9 mouse cellular contexts compared by ENCODE assay signal in the genomic region with DNA sequence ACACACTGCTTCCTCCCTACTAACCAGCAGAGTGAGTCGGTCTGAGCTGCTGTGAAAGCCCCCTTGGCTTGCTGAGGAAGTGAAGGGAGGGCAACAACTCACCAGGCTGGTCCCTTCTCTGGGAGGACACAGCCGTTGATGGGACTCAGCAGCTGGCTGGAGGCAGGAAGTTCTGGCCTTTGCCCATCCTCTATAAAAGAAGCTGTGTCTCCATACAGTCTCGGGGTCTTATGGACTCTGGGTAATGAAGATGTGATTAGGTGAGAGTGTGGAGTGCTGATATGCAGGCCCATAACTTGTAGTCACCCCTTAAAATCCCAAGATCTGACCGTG. TPM values are rescaled to one million over a fixed set of nuclear protein-coding genes. Genes with fewer than 3 reads are reported as not detected.
DNase-seq lines count a peak whose midpoint lies in the region; ATAC-seq lines count a peak whose summit lies in the region.
"Had no signal": no experiment of that assay in that cellular context is flagged by ENCODE, and none has a peak within 500 bp of the region (broad histone marks: within the 10 kb centered on the region; RNA-seq: fewer than 3 reads in every experiment).

No protein-coding gene starts in this region.

- no peak for DNase-seq in kidney, postnatal 36 days
- DNase-seq in embryonic facial prominence, embryonic 10.5 days (ENCODE audit: low spot score), result no peak
- DNase-seq in spleen, postnatal 10 days (ENCODE audit: low spot score in 2 of 2), result no peak
- DNase-seq in left cerebral cortex, adult 18-20 months (ENCODE audit: low spot score in 2 of 2), result no peak
- no peak for DNase-seq in ovary, postnatal 10 days (ENCODE audit: low spot score)

- no peak for ATAC-seq in kidney, embryonic 16.5 days (ENCODE audit: low FRiP score, low TSS enrichment)
- ATAC-seq in hindbrain, embryonic 16.5 days, result no peak
- ATAC-seq in midbrain, embryonic 16.5 days, result no peak

- H3K4me3 ChIP-seq in kidney, embryonic 16.5 days (ENCODE audit: low read length), result peak overlapping the region; percentile 92
- peak overlapping the region; percentile 85 for H3K4me3 ChIP-seq in embryonic facial prominence, embryonic 10.5 days
- peak overlapping the region; percentile 95 for H3K4me3 ChIP-seq in hindbrain, embryonic 16.5 days (ENCODE audit: low read length)
- H3K4me3 ChIP-seq in midbrain, embryonic 16.5 days (ENCODE audit: low read depth, low read length), result peak overlapping the region; percentile 68

- peak overlapping the region; percentile 91 for H3K4me2 ChIP-seq in kidney, embryonic 16.5 days (replicated peaks; ENCODE audit: low read depth, low read length)
- peak overlapping the region; percentile 77 for H3K4me2 ChIP-seq in hindbrain, embryonic 16.5 days (ENCODE audit: low read length)
- peak overlapping the region; percentile 90 for H3K4me2 ChIP-seq in midbrain, embryonic 16.5 days (ENCODE audit: low read length)

- no peaks in the 10 kb centered on the region for H3K27me3 ChIP-seq in kidney, embryonic 16.5 days (ENCODE audit: insufficient read depth, low read length)
- no peaks in the 10 kb centered on the region for H3K27me3 ChIP-seq in embryonic facial prominence, embryonic 10.5 days (replicated peaks; ENCODE audit: low read depth, poor library complexity, severe bottlenecking)
- no peaks in the 10 kb centered on the region for H3K27me3 ChIP-seq in hindbrain, embryonic 16.5 days (replicated peaks; ENCODE audit: control insufficient read depth, insufficient read depth, low read length)
- no peaks in the 10 kb centered on the region for H3K27me3 ChIP-seq in midbrain, embryonic 16.5 days (ENCODE audit: control insufficient read depth, insufficient read depth, low read depth, low read length)

- peaks cover 2% of the 10 kb centered on the region for H3K36me3 ChIP-seq in kidney, embryonic 16.5 days (ENCODE audit: insufficient read depth, low read length)
- H3K36me3 ChIP-seq in embryonic facial prominence, embryonic 10.5 days (replicated peaks), result peaks cover 25% of the 10 kb centered on the region
- H3K36me3 ChIP-seq in hindbrain, embryonic 16.5 days (ENCODE audit: control insufficient read depth, insufficient read depth, low read length), result no peaks in the 10 kb centered on the region
- no peaks in the 10 kb centered on the region for H3K36me3 ChIP-seq in midbrain, embryonic 16.5 days (ENCODE audit: control insufficient read depth, insufficient read depth, low read length)

- 17% methylated on average over 4 of the region's 4 CpGs for WGBS in kidney, embryonic 16.5 days
- 41% methylated on average over 4 of the region's 4 CpGs for WGBS in embryonic facial prominence, embryonic 10.5 days
- WGBS in hindbrain, embryonic 16.5 days, result 39% methylated on average over 4 of the region's 4 CpGs
- 28% methylated on average over 4 of the region's 4 CpGs for WGBS in midbrain, embryonic 16.5 days

- H3K27ac ChIP-seq in kidney, embryonic 16.5 days (ENCODE audit: low read length), result peak overlapping the region; percentile 87
- peak overlapping the region; percentile 90 for H3K27ac ChIP-seq in embryonic facial prominence, embryonic 10.5 days (replicated peaks)
- peak overlapping the region; percentile 90 for H3K27ac ChIP-seq in hindbrain, embryonic 16.5 days (ENCODE audit: low read depth, low read length)
- H3K27ac ChIP-seq in midbrain, embryonic 16.5 days (ENCODE audit: low read length), result peak overlapping the region; percentile 92

- no peaks in the 10 kb centered on the region for H3K9me3 ChIP-seq in kidney, embryonic 16.5 days (ENCODE audit: low read length)
- no peaks in the 10 kb centered on the region for H3K9me3 ChIP-seq in embryonic facial prominence, embryonic 10.5 days
- no peaks in the 10 kb centered on the region for H3K9me3 ChIP-seq in hindbrain, embryonic 16.5 days (ENCODE audit: control insufficient read depth, low read length)
- no peaks in the 10 kb centered on the region for H3K9me3 ChIP-seq in midbrain, embryonic 16.5 days (replicated peaks; ENCODE audit: control insufficient read depth, low read length, poor library complexity, severe bottlenecking)

- peaks cover 72% of the 10 kb centered on the region for H3K4me1 ChIP-seq in kidney, embryonic 16.5 days (ENCODE audit: insufficient read depth, low read length)
- peaks cover 91% of the 10 kb centered on the region for H3K4me1 ChIP-seq in embryonic facial prominence, embryonic 10.5 days
- peaks cover 67% of the 10 kb centered on the region for H3K4me1 ChIP-seq in hindbrain, embryonic 16.5 days (ENCODE audit: control insufficient read depth, insufficient read depth, low read depth, low read length)
- H3K4me1 ChIP-seq in midbrain, embryonic 16.5 days (ENCODE audit: control insufficient read depth, insufficient read depth, low read length), result peaks cover 46% of the 10 kb centered on the region

- peak overlapping the region; percentile 96 for H3K9ac ChIP-seq in kidney, embryonic 16.5 days (replicated peaks; ENCODE audit: low read length)
- peak overlapping the region; percentile 93 for H3K9ac ChIP-seq in hindbrain, embryonic 16.5 days (ENCODE audit: low read depth, low read length)
- peak overlapping the region; percentile 96 for H3K9ac ChIP-seq in midbrain, embryonic 16.5 days (ENCODE audit: low read depth, low read length)

RNA-seq across cellular contexts. Expression of gene Git1, which starts 0.9 kb away (rescaled TPM):
- polyA plus RNA-seq in kidney, embryonic 16.5 days (2015; fragmentation: Nextera tagmentation; extraction: Ambion mirVana), result 9.7 and 13.0 TPM in 2 replicates
- polyA plus RNA-seq in embryonic facial prominence, embryonic 10.5 days (2016; fragmentation: Nextera tagmentation; extraction: Ambion mirVana), result 13.0 and 13.2 TPM in 2 replicates
- 14.0 and 18.0 TPM in 2 replicates for polyA plus RNA-seq in hindbrain, embryonic 16.5 days (2015; fragmentation: Nextera tagmentation; extraction: Ambion mirVana)
- 15.9 and 17.3 TPM in 2 replicates for polyA plus RNA-seq in midbrain, embryonic 16.5 days (2015; fragmentation: Nextera tagmentation; extraction: Ambion mirVana)
- 100 to 1,000 TPM; 282 to 319 TPM for total RNA-seq in left cerebral cortex, adult 18-20 months (2021)

RNA-seq across cellular contexts. Expression of gene Ankrd13b, which starts 4.8 kb away (rescaled TPM):
- 3.5 and 4.0 TPM in 2 replicates for polyA plus RNA-seq in kidney, embryonic 16.5 days (2015; fragmentation: Nextera tagmentation; extraction: Ambion mirVana)
- polyA plus RNA-seq in embryonic facial prominence, embryonic 10.5 days (2016; fragmentation: Nextera tagmentation; extraction: Ambion mirVana), result 11.8 and 13.1 TPM in 2 replicates
- 23.3 and 30.4 TPM in 2 replicates for polyA plus RNA-seq in hindbrain, embryonic 16.5 days (2015; fragmentation: Nextera tagmentation; extraction: Ambion mirVana)
- 31.9 and 33.7 TPM in 2 replicates for polyA plus RNA-seq in midbrain, embryonic 16.5 days (2015; fragmentation: Nextera tagmentation; extraction: Ambion mirVana)
- 10 to 100 TPM; 80.5 to 82.5 TPM for total RNA-seq in left cerebral cortex, adult 18-20 months (2021)

RNA-seq across cellular contexts. Expression of gene Abhd15, which starts 20.6 kb away (rescaled TPM):
- 2.0 and 2.2 TPM in 2 replicates for polyA plus RNA-seq in kidney, embryonic 16.5 days (2015; fragmentation: Nextera tagmentation; extraction: Ambion mirVana)
- polyA plus RNA-seq in embryonic facial prominence, embryonic 10.5 days (2016; fragmentation: Nextera tagmentation; extraction: Ambion mirVana), result 5.8 and 6.8 TPM in 2 replicates
- polyA plus RNA-seq in hindbrain, embryonic 16.5 days (2015; fragmentation: Nextera tagmentation; extraction: Ambion mirVana), result 2.2 and 2.9 TPM in 2 replicates
- polyA plus RNA-seq in midbrain, embryonic 16.5 days (2015; fragmentation: Nextera tagmentation; extraction: Ambion mirVana), result 2.4 and 3.1 TPM in 2 replicates
- total RNA-seq in left cerebral cortex, adult 18-20 months (2021), result 1 to 10 TPM in 1 of 2 experiments, under 1 TPM in 1; 0.77 to 1.3 TPM

RNA-seq across cellular contexts. Expression of gene Trp53i13, which starts 21.5 kb away (rescaled TPM):
- polyA plus RNA-seq in kidney, embryonic 16.5 days (2015; fragmentation: Nextera tagmentation; extraction: Ambion mirVana), result 34.1 and 36.1 TPM in 2 replicates
- 33.1 and 35.0 TPM in 2 replicates for polyA plus RNA-seq in embryonic facial prominence, embryonic 10.5 days (2016; fragmentation: Nextera tagmentation; extraction: Ambion mirVana)
- polyA plus RNA-seq in hindbrain, embryonic 16.5 days (2015; fragmentation: Nextera tagmentation; extraction: Ambion mirVana), result 13.8 and 17.6 TPM in 2 replicates
- polyA plus RNA-seq in midbrain, embryonic 16.5 days (2015; fragmentation: Nextera tagmentation; extraction: Ambion mirVana), result 10.5 and 12.6 TPM in 2 replicates
- 1 to 10 TPM; 4.1 to 4.5 TPM for total RNA-seq in left cerebral cortex, adult 18-20 months (2021)

RNA-seq across cellular contexts. Expression of gene Gm10392, which starts 24.7 kb away (rescaled TPM):
- polyA plus RNA-seq in kidney, embryonic 16.5 days (2015; fragmentation: Nextera tagmentation; extraction: Ambion mirVana), result not detected in 2 replicates
- 0.11 TPM in 2 replicates for polyA plus RNA-seq in embryonic facial prominence, embryonic 10.5 days (2016; fragmentation: Nextera tagmentation; extraction: Ambion mirVana)
- polyA plus RNA-seq in hindbrain, embryonic 16.5 days (2015; fragmentation: Nextera tagmentation; extraction: Ambion mirVana), result 0.12 and 0.19 TPM in 2 replicates
- not detected in 2 replicates for polyA plus RNA-seq in midbrain, embryonic 16.5 days (2015; fragmentation: Nextera tagmentation; extraction: Ambion mirVana)
- not detected for total RNA-seq in left cerebral cortex, adult 18-20 months (2021)
- total RNA-seq: gastrocnemius, postnatal 10 days had no signal
